Mouse (Mus musculus): ENCODE data around the gene Gm9817.

DNA sequence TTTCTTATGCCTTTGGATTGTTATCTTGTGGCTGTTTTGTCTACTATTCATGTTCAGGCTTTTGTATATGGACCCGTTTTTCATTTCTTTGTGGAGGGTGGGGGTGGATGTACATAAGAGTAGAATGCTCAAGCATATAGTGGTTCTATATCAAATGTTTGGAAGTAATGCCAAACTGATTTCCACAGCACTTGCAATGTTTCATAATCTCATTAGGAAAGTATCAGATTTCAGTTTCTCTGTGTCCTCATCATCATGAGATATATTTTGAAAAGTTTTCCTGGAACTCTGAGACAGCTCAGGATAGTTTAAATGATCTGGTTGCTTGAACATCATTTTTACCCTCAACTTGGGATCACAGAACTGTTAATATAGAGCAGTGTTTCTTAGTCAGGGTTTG lies 48.7 kb upstream of the Gm9817 start:
- TF ChIP-seq ZC3H11A (IDR thresholded peaks at IDR 0.05; ENCODE audit: borderline replicate concordance, low read depth, low read length): no peak
- TF ChIP-seq HCFC1 (IDR thresholded peaks at IDR 0.05; ENCODE audit: borderline replicate concordance, insufficient read depth, low read length): no peak
- no peak for TF ChIP-seq MAFK (IDR thresholded peaks at IDR 0.05; ENCODE audit: insufficient read depth, low read depth, low read length)
- TF ChIP-seq ZNF384 (IDR thresholded peaks at IDR 0.05; ENCODE audit: low read depth, low read length): no peak
